Mouse (Mus musculus) spleen, postnatal 36 days (tissue): ENCODE results near the gene Acp2.

Experiments
- DNase-seq, 2 experiments: peaks; one replicate each; pipeline ENCODE4 v3.0.0; 2022; ENCODE audit warnings: low spot score in 2 of 2, mixed read lengths in 1 of 2

Gene Acp2

GRCm38 (mm10) chr2:91256256-91257125 lies 53.8 kb downstream of the Acp2 start:
- no peak for DNase-seq

- DNase-seq = no peak
Observed at GRCm38 (mm10) chr2:91257126-91257980, 54.7 kb downstream of the Acp2 start.

- no peak for DNase-seq
Observed at GRCm38 (mm10) chr2:91258054-91258453, 55.4 kb downstream of the Acp2 start.

- DNase-seq = no peak
Observed at GRCm38 (mm10) chr2:91258830-91259229, 56.1 kb downstream of the Acp2 start.

GRCm38 (mm10) chr2:91259493-91259892 lies 56.8 kb downstream of the Acp2 start:
- no peak for DNase-seq
